Comparison of ENCODE assay signal across 8 mouse cellular contexts in genomic region chr7:127512231-127513015, GRCm38 (mm10). TPM values are rescaled to one million over a fixed set of nuclear protein-coding genes. Genes with fewer than 3 reads are reported as not detected.
DNase-seq lines count a peak whose midpoint lies in the region; ATAC-seq and TF ChIP-seq lines count a peak whose summit lies in the region.

No protein-coding gene starts in this region.

- no peak for TF ChIP-seq CTCF in olfactory bulb, adult 2 months (IDR thresholded peaks at IDR 0.05; ENCODE audit: insufficient read depth, low read depth, low read length)

- H3K4me1 ChIP-seq in lung, embryonic 15.5 days = peaks cover 16% of the 10 kb centered on the region
- peaks cover 5% of the 10 kb centered on the region; the same call in 1 of the 2 replicates for H3K4me1 ChIP-seq in olfactory bulb, adult 2 months (ENCODE audit: control insufficient read depth, insufficient read depth, low read length)

- WGBS in lung, embryonic 15.5 days = under 1% methylated on average over 61 of the region's 93 CpGs
- under 1% methylated on average over 91 of the region's 93 CpGs for WGBS in olfactory bulb, adult 2 months

- H3K4me3 ChIP-seq in lung, embryonic 15.5 days = peak overlapping the region; percentile 75
- peak overlapping the region; percentile 99 for H3K4me3 ChIP-seq in olfactory bulb, adult 2 months (ENCODE audit: insufficient read depth, low read depth, low read length)

- DNase-seq in MN1 (ENCODE audit: low spot score) = peak; percentile 94
- peak; percentile 88 for DNase-seq in cerebellum, adult 8-10 months
- peak; percentile 94 for DNase-seq in forelimb bud, embryonic 11.5 days (ENCODE audit: low read depth, low spot score)
- peak; percentile 48 for DNase-seq in layer of hippocampus, adult 9-10 months (ENCODE audit: low spot score)
- DNase-seq in thymus, adult 18-20 months = peak; percentile 93 to 94

- no peaks in the 10 kb centered on the region for H3K9me3 ChIP-seq in lung, embryonic 15.5 days

- peak; percentile 65 to 71 for ATAC-seq in hematopoietic stem cell, adult 5-6 weeks (replicated peaks in 1 of 2; ENCODE audit: insufficient read depth in 1 of 2, low FRiP score in 2 of 2, low TSS enrichment in 1 of 2, low read depth in 1 of 2, poor library complexity in 2 of 2, severe bottlenecking in 2 of 2)
- ATAC-seq in lung, embryonic 15.5 days (ENCODE audit: borderline replicate concordance, extremely low read depth, low FRiP score, low TSS enrichment) = peak; percentile 92

- peaks cover 22% of the 10 kb centered on the region for H3K36me3 ChIP-seq in lung, embryonic 15.5 days

- peak overlapping the region; percentile 99 for H3K27ac ChIP-seq in lung, embryonic 15.5 days
- peak overlapping the region; percentile 99 for H3K27ac ChIP-seq in olfactory bulb, adult 2 months (ENCODE audit: insufficient read depth, low read depth, low read length)

- H3K27me3 ChIP-seq in lung, embryonic 15.5 days = no peaks in the 10 kb centered on the region

- H3K9ac ChIP-seq in lung, embryonic 15.5 days = peak overlapping the region; percentile 95

- peak; percentile 3; the same call in 1 of the 2 replicates for TF ChIP-seq POLR2A in olfactory bulb, adult 2 months (IDR thresholded peaks at IDR 0.05; ENCODE audit: insufficient read depth, low read depth, low read length)

- H3K4me2 ChIP-seq in lung, embryonic 15.5 days = peak overlapping the region; percentile 70

RNA-seq across cellular contexts. Expression of gene Srcap, which starts 0.6 kb away (rescaled TPM):
- total RNA-seq in hematopoietic stem cell, adult 5-6 weeks (2017) = 24.2 and 38.4 TPM in 2 replicates
- polyA plus RNA-seq in lung, embryonic 15.5 days (2015; fragmentation: Nextera tagmentation; extraction: Ambion mirVana) = 51.2 and 63.7 TPM in 2 replicates
- 110 and 137 TPM in 2 replicates for polyA plus RNA-seq in olfactory bulb, adult 2 months (2012; ENCODE audit: insufficient read depth, insufficient read length, low replicate concordance, missing spikeins)

RNA-seq across cellular contexts. Expression of gene Gm42715, which starts 7.0 kb away (rescaled TPM):
- 8.9 and 9.1 TPM in 2 replicates for total RNA-seq in hematopoietic stem cell, adult 5-6 weeks (2017)
- 13.8 and 15.4 TPM in 2 replicates for polyA plus RNA-seq in lung, embryonic 15.5 days (2015; fragmentation: Nextera tagmentation; extraction: Ambion mirVana)
- polyA plus RNA-seq in olfactory bulb, adult 2 months (2012; ENCODE audit: insufficient read depth, insufficient read length, low replicate concordance, missing spikeins) = not detected in 2 replicates

RNA-seq across cellular contexts. Expression of gene Fbrs, which starts 33.4 kb away (rescaled TPM):
- total RNA-seq in hematopoietic stem cell, adult 5-6 weeks (2017) = 15.2 and 27.3 TPM in 2 replicates
- 12.2 and 13.3 TPM in 2 replicates for polyA plus RNA-seq in lung, embryonic 15.5 days (2015; fragmentation: Nextera tagmentation; extraction: Ambion mirVana)
- polyA plus RNA-seq in olfactory bulb, adult 2 months (2012; ENCODE audit: insufficient read depth, insufficient read length, low replicate concordance, missing spikeins) = not detected in 2 replicates

RNA-seq across cellular contexts. Expression of gene Tmem265, which starts 48.8 kb away (rescaled TPM):
- 0.65 and 9.4 TPM in 2 replicates for total RNA-seq in hematopoietic stem cell, adult 5-6 weeks (2017)
- 4.7 and 7.7 TPM in 2 replicates for polyA plus RNA-seq in lung, embryonic 15.5 days (2015; fragmentation: Nextera tagmentation; extraction: Ambion mirVana)
- not detected in 2 replicates for polyA plus RNA-seq in olfactory bulb, adult 2 months (2012; ENCODE audit: insufficient read depth, insufficient read length, low replicate concordance, missing spikeins)

RNA-seq across cellular contexts. Expression of gene Prr14, which starts 53.0 kb away (rescaled TPM):
- 23.6 and 29.6 TPM in 2 replicates for total RNA-seq in hematopoietic stem cell, adult 5-6 weeks (2017)
- 37.1 and 40.4 TPM in 2 replicates for polyA plus RNA-seq in lung, embryonic 15.5 days (2015; fragmentation: Nextera tagmentation; extraction: Ambion mirVana)
- polyA plus RNA-seq in olfactory bulb, adult 2 months (2012; ENCODE audit: insufficient read depth, insufficient read length, low replicate concordance, missing spikeins) = not detected in 2 replicates

Comparison
In these comparisons a context has a peak if more than half of its experiments do, and no peak if none do; other contexts are left out.
1. Peak in every context shown above with its lines: DNase-seq, ATAC-seq, H3K4me3 ChIP-seq and H3K27ac ChIP-seq.
2. RNA of gene Gm42715, which starts 7.0 kb away (polyA plus RNA-seq): 13.8 to 15.4 TPM in lung, embryonic 15.5 days; not detected in olfactory bulb, adult 2 months; every median in the first group is over 10 times any median in the second.
3. RNA of gene Fbrs, which starts 33.4 kb away (polyA plus RNA-seq): 12.2 to 13.3 TPM in lung, embryonic 15.5 days; not detected in olfactory bulb, adult 2 months; every median in the first group is over 10 times any median in the second.